Mouse (Mus musculus): ENCODE measurements around the gene Nos1ap. TPM values are rescaled to one million over a fixed set of nuclear protein-coding genes. Genes with fewer than 3 reads are reported as not detected.

Gene Nos1ap
- polyA plus RNA-seq, 1 experiment from 2014 or later, result 8.0 TPM

- no peak overlapping the region for H3K9ac ChIP-seq (replicated peaks; ENCODE audit: low read depth)
- no peak overlapping the region for H3K4me2 ChIP-seq (replicated peaks; ENCODE audit: low read depth, low read length)
- 59% methylated on average over 4 of the region's 4 CpGs for WGBS
- H3K9me3 ChIP-seq (ENCODE audit: low read length), result no peaks in the 10 kb centered on the region
- H3K4me1 ChIP-seq (ENCODE audit: insufficient read depth, low read depth, low read length), result no peaks in the 10 kb centered on the region
- H3K27me3 ChIP-seq (replicated peaks; ENCODE audit: insufficient read depth, low read length), result no peaks in the 10 kb centered on the region
- TF ChIP-seq EP300 (IDR thresholded peaks at IDR 0.05) (no peak), CTCF (IDR thresholded peaks at IDR 0.05) (no peak)
- DNase-seq (ENCODE audit: low spot score) (no peak), ATAC-seq (no peak)
- no peak overlapping the region for H3K27ac ChIP-seq (ENCODE audit: low read length)
- no peaks in the 10 kb centered on the region for H3K36me3 ChIP-seq (ENCODE audit: insufficient read depth, low read length)
- H3K4me3 ChIP-seq (ENCODE audit: low read depth, low read length), result no peak overlapping the region
These were observed 90.2 kb downstream of the Nos1ap start for GRCm38 (mm10) chr1:170499466-170499865.

DNA sequence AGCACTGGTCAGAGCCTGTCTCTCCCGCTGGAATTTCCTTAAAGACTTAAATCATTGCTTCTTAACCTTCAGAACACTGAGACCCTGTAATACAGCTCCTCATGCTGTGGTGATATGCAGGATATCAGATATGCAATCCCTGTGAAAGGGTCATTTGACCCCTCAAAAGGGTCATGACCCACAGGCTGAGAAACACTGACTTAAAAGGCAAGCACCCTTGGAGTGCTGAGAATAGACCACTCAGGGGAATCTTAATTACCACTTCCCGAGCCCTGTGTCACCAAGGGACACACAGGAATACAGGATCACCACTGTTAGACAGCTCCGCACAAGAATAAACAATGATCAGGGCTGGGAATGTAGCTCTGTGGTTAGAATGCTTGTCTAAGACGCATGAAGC, 91.0 kb downstream of the Nos1ap start:
- ATAC-seq (no peak), DNase-seq (ENCODE audit: low spot score) (no peak)
- Histone ChIP-seq H3K4me3 (ENCODE audit: low read depth, low read length) (no peak overlapping the region), H3K4me1 (ENCODE audit: insufficient read depth, low read depth, low read length) (no peaks in the 10 kb centered on the region), H3K9ac (replicated peaks; ENCODE audit: low read depth) (no peak overlapping the region), H3K27ac (ENCODE audit: low read length) (no peak overlapping the region), H3K4me2 (replicated peaks; ENCODE audit: low read depth, low read length) (no peak overlapping the region), H3K27me3 (replicated peaks; ENCODE audit: insufficient read depth, low read length) (no peaks in the 10 kb centered on the region), H3K9me3 (ENCODE audit: low read length) (no peaks in the 10 kb centered on the region), H3K36me3 (ENCODE audit: insufficient read depth, low read length) (no peaks in the 10 kb centered on the region)
- TF ChIP-seq EP300 (IDR thresholded peaks at IDR 0.05), result no peak
- no peak for TF ChIP-seq CTCF (IDR thresholded peaks at IDR 0.05)
- 71% methylated on average over 4 of the region's 4 CpGs for WGBS

- no peak overlapping the region for H3K4me2 ChIP-seq (replicated peaks; ENCODE audit: low read depth, low read length)
- WGBS, result 74% methylated on average over 8 of the region's 8 CpGs
These were observed 93.4 kb downstream of the Nos1ap start for GRCm38 (mm10) chr1:170496221-170496620.

DNA sequence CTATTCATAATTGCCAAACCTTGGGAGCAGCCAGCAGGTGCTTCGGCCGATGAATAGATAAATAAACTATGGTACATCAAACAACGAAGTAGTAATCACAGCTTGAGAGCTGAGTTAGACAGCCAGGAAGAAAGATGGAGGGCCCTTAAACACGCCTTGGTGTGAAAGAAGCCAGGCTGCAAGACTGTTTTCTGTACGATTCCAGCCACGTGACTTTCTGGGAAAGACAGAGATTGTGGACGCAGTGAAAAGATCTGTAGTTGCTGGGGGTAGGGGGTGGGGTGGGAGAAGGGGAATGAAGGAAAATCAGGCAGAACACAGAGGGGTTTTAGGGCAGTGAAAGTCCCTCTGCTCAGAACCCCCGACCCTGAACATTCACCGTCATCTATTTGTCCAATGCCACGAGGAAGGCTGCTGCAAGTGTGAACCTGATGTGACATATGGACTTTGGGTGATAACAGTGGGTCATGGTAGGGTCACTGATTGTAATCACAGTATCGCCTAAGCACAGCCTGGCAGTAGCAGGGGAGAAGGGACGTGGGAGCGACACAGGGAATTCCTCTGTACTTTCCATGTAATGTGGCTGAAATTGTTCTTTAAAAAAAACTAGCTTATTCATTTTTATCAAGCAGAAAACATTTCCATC, 94.0 kb downstream of the Nos1ap start:
- Histone ChIP-seq H3K9ac (replicated peaks; ENCODE audit: low read depth) (no peak overlapping the region), H3K27ac (ENCODE audit: low read length) (no peak overlapping the region), H3K9me3 (ENCODE audit: low read length) (no peaks in the 10 kb centered on the region), H3K36me3 (ENCODE audit: insufficient read depth, low read length) (no peaks in the 10 kb centered on the region), H3K4me2 (replicated peaks; ENCODE audit: low read depth, low read length) (no peak overlapping the region), H3K4me1 (ENCODE audit: insufficient read depth, low read depth, low read length) (no peaks in the 10 kb centered on the region), H3K4me3 (ENCODE audit: low read depth, low read length) (no peak overlapping the region), H3K27me3 (replicated peaks; ENCODE audit: insufficient read depth, low read length) (no peaks in the 10 kb centered on the region)
- no peak for DNase-seq (ENCODE audit: low spot score)
- 32% methylated on average over 13 of the region's 13 CpGs for WGBS
- TF ChIP-seq CTCF (IDR thresholded peaks at IDR 0.05), result no peak
- no peak for TF ChIP-seq EP300 (IDR thresholded peaks at IDR 0.05)
- no peak for ATAC-seq

More at GRCm38 (mm10) chr1:170496221-170496620, 93.4 kb downstream of the Nos1ap start:
- H3K4me3 ChIP-seq (ENCODE audit: low read depth, low read length), result no peak overlapping the region
- H3K9ac ChIP-seq (replicated peaks; ENCODE audit: low read depth), result no peak overlapping the region
- H3K9me3 ChIP-seq (ENCODE audit: low read length), result no peaks in the 10 kb centered on the region
- no peak for ATAC-seq
- no peak for TF ChIP-seq EP300 (IDR thresholded peaks at IDR 0.05)
- TF ChIP-seq CTCF (IDR thresholded peaks at IDR 0.05), result no peak
- no peaks in the 10 kb centered on the region for H3K4me1 ChIP-seq (ENCODE audit: insufficient read depth, low read depth, low read length)
- no peak overlapping the region for H3K27ac ChIP-seq (ENCODE audit: low read length)
- no peaks in the 10 kb centered on the region for H3K36me3 ChIP-seq (ENCODE audit: insufficient read depth, low read length)
- no peaks in the 10 kb centered on the region for H3K27me3 ChIP-seq (replicated peaks; ENCODE audit: insufficient read depth, low read length)
- DNase-seq (ENCODE audit: low spot score), result no peak

DNA sequence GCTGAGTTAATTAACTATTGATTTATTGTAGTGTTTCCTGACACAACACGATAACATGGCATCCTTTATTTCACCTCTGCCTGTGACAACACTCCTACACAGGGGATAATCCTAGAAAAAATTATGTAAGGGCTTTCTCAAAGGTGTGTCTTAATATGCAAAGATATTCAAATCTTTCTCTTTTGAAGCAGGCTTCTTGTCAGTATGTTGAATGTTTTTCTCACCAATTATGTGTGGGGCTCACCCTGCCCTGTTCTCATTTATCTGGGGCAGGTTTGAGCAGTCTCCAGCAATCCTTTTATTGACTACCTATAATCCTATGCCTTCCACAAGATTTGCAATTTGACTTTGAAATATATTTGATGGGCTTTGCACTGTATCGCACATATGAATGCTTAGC, 97.1 kb downstream of the Nos1ap start:
- Histone ChIP-seq H3K9me3 (ENCODE audit: low read length) (no peaks in the 10 kb centered on the region), H3K4me1 (ENCODE audit: insufficient read depth, low read depth, low read length) (no peaks in the 10 kb centered on the region), H3K4me3 (ENCODE audit: low read depth, low read length) (no peak overlapping the region), H3K4me2 (replicated peaks; ENCODE audit: low read depth, low read length) (no peak overlapping the region), H3K27ac (ENCODE audit: low read length) (no peak overlapping the region), H3K36me3 (ENCODE audit: insufficient read depth, low read length) (no peaks in the 10 kb centered on the region), H3K9ac (replicated peaks; ENCODE audit: low read depth) (no peak overlapping the region), H3K27me3 (replicated peaks; ENCODE audit: insufficient read depth, low read length) (no peaks in the 10 kb centered on the region)
- WGBS, result 73% methylated on average over 2 of the region's 2 CpGs
- DNase-seq (ENCODE audit: low spot score) (no peak), ATAC-seq (no peak)
- TF ChIP-seq CTCF (IDR thresholded peaks at IDR 0.05), result no peak
- no peak for TF ChIP-seq EP300 (IDR thresholded peaks at IDR 0.05)

DNA sequence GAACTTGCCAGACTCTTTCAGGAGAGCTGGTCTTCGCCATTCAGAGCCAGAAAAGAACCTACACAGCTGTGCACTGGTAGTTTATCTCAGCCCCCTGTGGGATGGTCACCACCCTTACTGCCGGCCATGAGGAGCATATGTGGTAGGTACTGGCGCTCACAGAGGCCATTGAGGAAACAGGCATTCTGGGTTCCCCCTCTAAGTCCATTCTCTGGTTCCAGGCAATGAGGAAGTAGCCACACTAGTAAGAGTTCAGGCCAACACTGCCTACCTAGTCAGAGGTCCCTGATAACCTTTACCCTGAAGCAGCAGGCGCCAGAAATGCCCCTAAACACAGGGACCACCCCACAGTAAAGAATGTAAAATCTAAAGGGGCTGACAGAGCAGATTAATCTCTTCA, 97.6 kb downstream of the Nos1ap start:
- no peak for ATAC-seq
- Histone ChIP-seq H3K9me3 (ENCODE audit: low read length) (no peaks in the 10 kb centered on the region), H3K27ac (ENCODE audit: low read length) (no peak overlapping the region), H3K36me3 (ENCODE audit: insufficient read depth, low read length) (no peaks in the 10 kb centered on the region), H3K27me3 (replicated peaks; ENCODE audit: insufficient read depth, low read length) (no peaks in the 10 kb centered on the region), H3K4me2 (replicated peaks; ENCODE audit: low read depth, low read length) (no peak overlapping the region), H3K4me1 (ENCODE audit: insufficient read depth, low read depth, low read length) (no peaks in the 10 kb centered on the region), H3K4me3 (ENCODE audit: low read depth, low read length) (no peak overlapping the region), H3K9ac (replicated peaks; ENCODE audit: low read depth) (no peak overlapping the region)
- WGBS, result 76% methylated on average over 4 of the region's 4 CpGs
- no peak for DNase-seq (ENCODE audit: low spot score)
- no peak for TF ChIP-seq EP300 (IDR thresholded peaks at IDR 0.05)
- TF ChIP-seq CTCF (IDR thresholded peaks at IDR 0.05), result no peak

DNA sequence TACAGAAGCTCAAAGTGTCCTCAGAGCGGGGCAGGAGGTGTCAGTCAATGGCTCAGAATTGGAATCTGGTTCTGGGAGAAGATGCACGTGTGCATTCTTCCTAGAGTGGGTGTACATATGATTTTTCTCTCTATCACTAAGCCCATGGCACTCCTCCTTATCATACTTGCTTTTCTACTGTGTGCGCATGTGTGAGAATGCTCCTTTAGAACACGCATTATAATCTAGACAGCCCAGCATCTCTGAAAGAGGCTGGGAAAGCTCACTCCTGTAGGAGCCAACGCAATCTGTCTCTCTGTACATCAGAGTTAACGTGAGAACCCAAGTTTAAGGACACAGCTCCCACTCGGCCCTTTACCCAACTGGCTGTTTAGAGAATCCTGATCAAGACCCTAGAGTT, 99.7 kb downstream of the Nos1ap start:
- no peaks in the 10 kb centered on the region for H3K27me3 ChIP-seq (replicated peaks; ENCODE audit: insufficient read depth, low read length)
- TF ChIP-seq EP300 (IDR thresholded peaks at IDR 0.05), result no peak
- no peak for TF ChIP-seq CTCF (IDR thresholded peaks at IDR 0.05)
- 85% methylated on average over 7 of the region's 7 CpGs for WGBS

More for the DNA sequence above, 99.7 kb downstream of the Nos1ap start:
- Histone ChIP-seq H3K9ac (replicated peaks; ENCODE audit: low read depth) (no peak overlapping the region), H3K4me3 (ENCODE audit: low read depth, low read length) (no peak overlapping the region), H3K4me1 (ENCODE audit: insufficient read depth, low read depth, low read length) (no peaks in the 10 kb centered on the region), H3K9me3 (ENCODE audit: low read length) (no peaks in the 10 kb centered on the region), H3K4me2 (replicated peaks; ENCODE audit: low read depth, low read length) (no peak overlapping the region), H3K36me3 (ENCODE audit: insufficient read depth, low read length) (no peaks in the 10 kb centered on the region), H3K27ac (ENCODE audit: low read length) (no peak overlapping the region)
- no peak for DNase-seq (ENCODE audit: low spot score)
- ATAC-seq, result no peak

Data from lung, postnatal 0 days (tissue).